Mouse (Mus musculus): ENCODE data around the gene Vwa7. TPM values are rescaled to one million over a fixed set of nuclear protein-coding genes. Genes with fewer than 3 reads are reported as not detected.

The Vwa7 gene
- polyA plus RNA-seq, 1 experiment, result 0.07 TPM

DNA sequence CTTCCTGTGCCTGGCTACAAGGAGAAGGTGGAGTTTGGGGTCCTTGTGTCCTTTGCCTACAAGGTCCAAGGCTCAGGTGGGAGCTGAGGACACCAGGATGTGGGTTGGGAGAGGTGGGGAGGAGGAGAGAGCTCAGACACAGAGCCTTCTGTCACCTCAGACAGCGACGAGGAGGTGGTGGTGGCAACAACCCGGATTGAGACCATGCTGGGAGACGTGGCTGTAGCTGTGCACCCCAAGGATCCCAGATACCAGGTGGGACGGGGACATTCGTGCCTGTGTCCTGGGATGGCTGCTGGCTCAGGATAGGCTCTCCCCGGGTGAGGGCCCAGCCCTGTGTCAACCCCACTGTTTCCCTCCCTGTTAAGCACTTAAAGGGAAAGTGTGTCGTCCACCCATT lies 4.9 kb upstream of the Vwa7 start:
- Histone ChIP-seq H3K27me3 (ENCODE audit: control insufficient read depth, insufficient read depth, insufficient read length) (no peaks in the 10 kb centered on the region), H3K79me2 (ENCODE audit: control insufficient read depth, insufficient read depth) (peaks cover 36% of the 10 kb centered on the region), H3K79me3 (ENCODE audit: low read depth) (peaks cover 16% of the 10 kb centered on the region), H3ac (ENCODE audit: control insufficient read depth, insufficient read length, low read depth) (no peak overlapping the region), H3K4me3 (ENCODE audit: insufficient read depth, poor library complexity, severe bottlenecking) (no peak overlapping the region), H3K36me3 (ENCODE audit: control insufficient read depth, insufficient read depth) (peaks cover 92% of the 10 kb centered on the region)
- TF ChIP-seq USF1 (IDR thresholded peaks at IDR 0.05; ENCODE audit: low read depth) (no peak), CEBPB (IDR thresholded peaks at IDR 0.05; ENCODE audit: low read depth) (no peak), CTCF (IDR thresholded peaks at IDR 0.05; ENCODE audit: control insufficient read depth, insufficient read depth, insufficient read length) (no peak), MAX (IDR thresholded peaks at IDR 0.05) (no peak), MYOD1 (IDR thresholded peaks at IDR 0.05; ENCODE audit: control insufficient read depth, insufficient read length, low read depth) (no peak), FOSL1 (IDR thresholded peaks at IDR 0.05; ENCODE audit: insufficient read depth, low read length, poor library complexity, severe bottlenecking) (no peak), MYOG (IDR thresholded peaks at IDR 0.05; ENCODE audit: control insufficient read depth, extremely low read depth, insufficient read length) (no peak)

DNA sequence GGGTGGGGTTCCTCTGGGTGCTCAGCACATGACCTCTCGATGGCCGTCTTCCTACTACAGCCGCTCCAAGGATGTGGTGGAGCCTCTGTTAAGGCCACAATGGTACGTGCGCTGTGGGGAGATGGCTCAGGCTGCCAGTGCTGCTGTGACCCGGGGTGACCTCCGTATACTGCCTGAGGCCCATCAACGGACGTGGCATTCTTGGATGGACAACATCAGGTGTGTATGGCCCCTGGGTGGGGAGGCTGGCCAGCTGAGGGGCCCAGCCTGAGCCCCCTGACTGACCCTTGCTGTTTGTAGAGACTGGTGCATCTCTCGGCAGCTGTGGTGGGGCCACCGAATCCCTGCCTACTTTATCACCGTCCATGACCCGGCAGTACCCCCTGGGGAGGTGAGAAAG lies 3.9 kb upstream of the Vwa7 start:
- TF ChIP-seq CEBPB (IDR thresholded peaks at IDR 0.05; ENCODE audit: low read depth), result no peak
- no peak for TF ChIP-seq MYOD1 (IDR thresholded peaks at IDR 0.05; ENCODE audit: control insufficient read depth, insufficient read length, low read depth)
- TF ChIP-seq MAX (IDR thresholded peaks at IDR 0.05), result no peak
- TF ChIP-seq MYOG (IDR thresholded peaks at IDR 0.05; ENCODE audit: control insufficient read depth, extremely low read depth, insufficient read length), result no peak
- TF ChIP-seq USF1 (IDR thresholded peaks at IDR 0.05; ENCODE audit: low read depth), result no peak
- TF ChIP-seq FOSL1 (IDR thresholded peaks at IDR 0.05; ENCODE audit: insufficient read depth, low read length, poor library complexity, severe bottlenecking), result no peak
- TF ChIP-seq CTCF (IDR thresholded peaks at IDR 0.05; ENCODE audit: control insufficient read depth, insufficient read depth, insufficient read length), result no peak
- no peak overlapping the region for H3K4me3 ChIP-seq (ENCODE audit: insufficient read depth, poor library complexity, severe bottlenecking)

DNA sequence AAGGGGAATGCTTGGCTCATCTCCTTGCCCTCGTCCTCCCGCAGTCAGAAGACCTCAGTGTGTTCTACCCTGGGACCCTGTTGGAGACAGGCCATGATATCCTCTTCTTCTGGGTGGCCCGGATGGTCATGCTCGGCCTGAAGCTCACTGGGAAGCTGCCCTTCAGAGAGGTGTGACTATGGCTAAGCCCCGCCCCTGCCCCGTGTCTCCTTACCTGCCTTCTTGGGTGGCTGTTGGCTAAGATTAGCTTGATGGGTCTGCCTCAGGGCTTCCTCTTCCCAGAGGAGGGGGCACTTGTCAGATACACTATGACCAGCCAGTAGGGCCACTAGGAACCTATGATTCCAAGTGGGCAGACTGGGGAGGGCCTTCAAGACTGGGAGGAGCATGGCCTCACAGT lies 3.2 kb upstream of the Vwa7 start:
- TF ChIP-seq MYOG (IDR thresholded peaks at IDR 0.05; ENCODE audit: control insufficient read depth, extremely low read depth, insufficient read length), result no peak
- no peak for TF ChIP-seq CEBPB (IDR thresholded peaks at IDR 0.05; ENCODE audit: low read depth)
- TF ChIP-seq USF1 (IDR thresholded peaks at IDR 0.05; ENCODE audit: low read depth), result no peak
- no peak for TF ChIP-seq MYOD1 (IDR thresholded peaks at IDR 0.05; ENCODE audit: control insufficient read depth, insufficient read length, low read depth)
- TF ChIP-seq CTCF (IDR thresholded peaks at IDR 0.05; ENCODE audit: control insufficient read depth, insufficient read depth, insufficient read length), result no peak
- no peak for TF ChIP-seq MAX (IDR thresholded peaks at IDR 0.05)
- TF ChIP-seq FOSL1 (IDR thresholded peaks at IDR 0.05; ENCODE audit: insufficient read depth, low read length, poor library complexity, severe bottlenecking), result no peak
- Histone ChIP-seq H3K27me3 (ENCODE audit: control insufficient read depth, insufficient read depth, insufficient read length) (no peaks in the 10 kb centered on the region), H3ac (ENCODE audit: control insufficient read depth, insufficient read length, low read depth) (no peak overlapping the region), H3K79me2 (ENCODE audit: control insufficient read depth, insufficient read depth) (peaks cover 18% of the 10 kb centered on the region), H3K79me3 (ENCODE audit: low read depth) (peaks cover 2% of the 10 kb centered on the region), H3K4me3 (ENCODE audit: insufficient read depth, poor library complexity, severe bottlenecking) (no peak overlapping the region), H3K36me3 (ENCODE audit: control insufficient read depth, insufficient read depth) (peaks cover 75% of the 10 kb centered on the region)

More for the DNA sequence above, 3.9 kb upstream of the Vwa7 start:
- peaks cover 83% of the 10 kb centered on the region for H3K36me3 ChIP-seq (ENCODE audit: control insufficient read depth, insufficient read depth)
- H3ac ChIP-seq (ENCODE audit: control insufficient read depth, insufficient read length, low read depth), result no peak overlapping the region
- no peaks in the 10 kb centered on the region for H3K27me3 ChIP-seq (ENCODE audit: control insufficient read depth, insufficient read depth, insufficient read length)
- peaks cover 9% of the 10 kb centered on the region for H3K79me3 ChIP-seq (ENCODE audit: low read depth)
- peaks cover 26% of the 10 kb centered on the region for H3K79me2 ChIP-seq (ENCODE audit: control insufficient read depth, insufficient read depth)

DNA sequence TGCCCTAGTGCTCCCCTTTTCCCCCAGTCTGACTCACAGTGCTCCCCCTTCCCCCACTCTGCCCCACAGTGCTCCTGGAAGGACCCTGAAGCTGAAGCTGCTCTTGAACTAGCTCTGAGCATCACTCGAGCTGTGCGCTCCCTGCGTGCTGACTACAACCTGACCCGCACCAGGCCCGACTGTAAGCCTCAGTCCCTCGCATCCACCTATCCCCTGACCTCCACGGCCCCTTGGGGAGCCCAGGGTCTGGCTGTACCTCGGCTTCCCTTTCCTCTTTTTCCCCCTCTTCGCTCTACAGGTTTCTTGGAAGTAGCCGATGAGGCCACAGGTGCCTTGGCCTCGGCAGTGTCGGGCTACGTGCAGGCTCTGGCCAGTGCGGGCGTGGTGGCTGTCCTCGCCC lies 1.1 kb upstream of the Vwa7 start:
- TF ChIP-seq FOSL1 (IDR thresholded peaks at IDR 0.05; ENCODE audit: insufficient read depth, low read length, poor library complexity, severe bottlenecking) (no peak), MAX (IDR thresholded peaks at IDR 0.05) (no peak), USF1 (IDR thresholded peaks at IDR 0.05; ENCODE audit: low read depth) (no peak), MYOD1 (IDR thresholded peaks at IDR 0.05; ENCODE audit: control insufficient read depth, insufficient read length, low read depth) (no peak), CEBPB (IDR thresholded peaks at IDR 0.05; ENCODE audit: low read depth) (no peak), MYOG (IDR thresholded peaks at IDR 0.05; ENCODE audit: control insufficient read depth, extremely low read depth, insufficient read length) (no peak), CTCF (IDR thresholded peaks at IDR 0.05; ENCODE audit: control insufficient read depth, insufficient read depth, insufficient read length) (no peak)
- Histone ChIP-seq H3K36me3 (ENCODE audit: control insufficient read depth, insufficient read depth) (peaks cover 54% of the 10 kb centered on the region), H3K79me2 (ENCODE audit: control insufficient read depth, insufficient read depth) (no peaks in the 10 kb centered on the region), H3K27me3 (ENCODE audit: control insufficient read depth, insufficient read depth, insufficient read length) (no peaks in the 10 kb centered on the region), H3ac (ENCODE audit: control insufficient read depth, insufficient read length, low read depth) (peak overlapping the region; percentile 11), H3K79me3 (ENCODE audit: low read depth) (no peaks in the 10 kb centered on the region), H3K4me3 (ENCODE audit: insufficient read depth, poor library complexity, severe bottlenecking) (no peak overlapping the region)

DNA sequence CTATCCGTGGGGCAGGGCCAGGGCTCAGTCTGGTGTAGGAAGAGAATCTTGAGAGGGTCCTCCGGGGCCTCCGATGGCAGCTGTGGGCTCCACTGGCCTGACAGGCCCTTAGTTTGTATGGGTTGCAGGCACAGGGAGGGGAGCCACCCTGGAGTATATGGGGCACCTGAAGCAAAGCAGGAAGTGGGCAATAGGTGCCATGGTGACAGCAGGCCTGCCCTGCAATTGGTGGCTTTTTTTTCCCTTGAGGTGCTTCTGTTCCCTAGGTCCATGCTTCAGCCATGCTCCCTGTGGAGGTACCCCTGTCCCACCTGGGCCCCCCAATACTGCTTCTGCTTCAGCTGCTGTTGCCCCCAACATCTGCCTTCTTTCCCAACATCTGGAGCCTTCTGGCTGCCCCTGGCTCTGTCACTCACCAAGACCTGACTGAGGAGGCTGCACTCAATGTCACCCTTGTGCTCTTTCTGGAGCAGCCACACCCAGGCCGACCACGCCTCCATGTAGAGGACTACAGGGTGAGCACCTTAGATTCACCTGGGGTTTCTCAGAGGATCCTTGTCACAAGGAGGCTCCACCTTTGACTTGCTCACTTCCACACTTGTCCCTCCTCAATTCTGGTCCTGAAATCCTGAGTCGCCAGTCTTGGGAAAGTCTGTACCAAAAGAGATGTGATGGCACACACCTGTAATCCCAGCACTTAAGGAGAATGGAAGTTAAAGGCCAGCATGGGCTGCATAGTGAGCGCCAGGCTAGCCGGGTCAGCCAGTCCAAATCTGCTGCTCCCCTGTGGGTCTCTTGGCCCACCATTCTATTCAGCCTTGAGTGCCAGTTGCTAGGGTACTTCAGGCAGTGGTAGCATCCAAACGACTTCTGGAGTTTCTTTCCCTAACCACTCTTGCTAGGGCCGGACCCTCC lies 669 bp downstream of the Vwa7 start:
- H3K36me3 ChIP-seq (ENCODE audit: control insufficient read depth, insufficient read depth), result peaks cover 37% of the 10 kb centered on the region

More for the DNA sequence above, 669 bp downstream of the Vwa7 start:
- Histone ChIP-seq H3ac (ENCODE audit: control insufficient read depth, insufficient read length, low read depth) (no peak overlapping the region), H3K4me3 (ENCODE audit: insufficient read depth, poor library complexity, severe bottlenecking) (no peak overlapping the region), H3K79me3 (ENCODE audit: low read depth) (no peaks in the 10 kb centered on the region), H3K27me3 (ENCODE audit: control insufficient read depth, insufficient read depth, insufficient read length) (no peaks in the 10 kb centered on the region), H3K79me2 (ENCODE audit: control insufficient read depth, insufficient read depth) (no peaks in the 10 kb centered on the region)
- TF ChIP-seq USF1 (IDR thresholded peaks at IDR 0.05; ENCODE audit: low read depth) (no peak), CTCF (IDR thresholded peaks at IDR 0.05; ENCODE audit: control insufficient read depth, insufficient read depth, insufficient read length) (no peak), FOSL1 (IDR thresholded peaks at IDR 0.05; ENCODE audit: insufficient read depth, low read length, poor library complexity, severe bottlenecking) (no peak), MAX (IDR thresholded peaks at IDR 0.05) (no peak), MYOG (IDR thresholded peaks at IDR 0.05; ENCODE audit: control insufficient read depth, extremely low read depth, insufficient read length) (no peak), CEBPB (IDR thresholded peaks at IDR 0.05; ENCODE audit: low read depth) (no peak), MYOD1 (IDR thresholded peaks at IDR 0.05; ENCODE audit: control insufficient read depth, insufficient read length, low read depth) (no peak)

Data from C2C12 (cell line).